Mouse (Mus musculus) CH12.LX (cell line): ENCODE measurements at regions not wholly inside any gene's neighbourhood (a gene's known extent, or its start where the extent isn't known, plus 50 kb on each side); places are given as distances from the start of the nearest gene placed in this dataset.

Source experiments
- DNase-seq: peaks from one replicate; pipeline ENCODE4 v3.0.0-alpha.2; 2013; ENCODE audit errors: extremely low read depth
- H3K27ac ChIP-seq: 2 replicates; pipeline ENCODE4 v1.5.1; 2012; ENCODE audit warnings: low read depth, mild to moderate bottlenecking, control low read depth, moderate library complexity; ENCODE audit not compliant: insufficient read depth
- H3K27me3 ChIP-seq: replicated peaks from 2 replicates; pipeline ENCODE3; 2012; ENCODE audit warnings: inconsistent platforms
- H3K36me3 ChIP-seq, 2 experiments: replicated peaks in 1 of 2; 2 replicates each; pipeline versions ENCODE3 to v1.6.1; 2012; ENCODE audit warnings: inconsistent platforms in 1 of 2, low read length in 1 of 2, mild to moderate bottlenecking in 1 of 2, mixed read lengths in 1 of 2, moderate library complexity in 1 of 2; ENCODE audit not compliant: control insufficient read depth in 1 of 2, insufficient read depth in 1 of 2
- H3K4me1 ChIP-seq, 2 experiments: 2 replicates each; pipeline ENCODE4 v1.6.1; 2012; ENCODE audit warnings: inconsistent platforms in 1 of 2, moderate library complexity in 1 of 2; ENCODE audit not compliant: insufficient read depth in 2 of 2, control insufficient read depth in 1 of 2
- H3K4me2 ChIP-seq: 2 replicates; pipeline ENCODE4 v1.6.1; 2012; ENCODE audit warnings: low read depth, mild to moderate bottlenecking, control low read depth; ENCODE audit not compliant: poor library complexity, insufficient read depth, severe bottlenecking
- H3K4me3 ChIP-seq, 3 experiments: fragments of 150-350 bp in 1 of 3; sonication (generic) in 1 of 3; replicated peaks in 1 of 3; 2 replicates each; pipeline versions ENCODE3 to v1.5.1; 2011 to 2012; ENCODE audit warnings: low read depth in 2 of 3, low read length in 2 of 3, mild to moderate bottlenecking in 2 of 3, moderate library complexity in 2 of 3, control low read depth in 1 of 3, improper control_type of control experiment in 1 of 3, inconsistent platforms in 1 of 3, mixed read lengths in 1 of 3; ENCODE audit not compliant: poor library complexity in 1 of 3
- H3K79me2 ChIP-seq: replicated peaks from 2 replicates; pipeline ENCODE4 v1.6.1; 2012; ENCODE audit warnings: mild to moderate bottlenecking, moderate library complexity; ENCODE audit not compliant: control insufficient read depth, poor library complexity, insufficient read depth, severe bottlenecking; ENCODE audit errors: extremely low read depth
- H3K9ac ChIP-seq: 2 replicates; pipeline ENCODE4 v1.6.1; 2012; ENCODE audit warnings: low read depth, mild to moderate bottlenecking, control low read depth, moderate library complexity; ENCODE audit not compliant: insufficient read depth
- H3K9me3 ChIP-seq: replicated peaks from 2 replicates; pipeline ENCODE3; 2012; ENCODE audit warnings: low read length, inconsistent platforms, mixed read lengths
- BHLHE40 ChIP-seq: IDR thresholded peaks from 2 replicates; pipeline ENCODE4 v1.6.1; 2011; ENCODE audit warnings: mild to moderate bottlenecking, low read depth, low read length, improper control_type of control experiment
- ELF1 ChIP-seq: IDR thresholded peaks from 2 replicates; pipeline ENCODE4 v1.6.1; 2014; ENCODE audit warnings: low read depth, mild to moderate bottlenecking, inconsistent platforms, low read length, improper control_type of control experiment
- ETS1 ChIP-seq: conservative IDR thresholded peaks from 2 replicates; pipeline ENCODE4 v1.6.1; 2012; ENCODE audit warnings: low read depth, mild to moderate bottlenecking, inconsistent platforms, low read length, improper control_type of control experiment, moderate library complexity
- HCFC1 ChIP-seq: IDR thresholded peaks from 2 replicates; pipeline ENCODE4 v1.6.1; 2012; ENCODE audit warnings: low read depth, mild to moderate bottlenecking, inconsistent platforms, low read length, improper control_type of control experiment
- IRF4 ChIP-seq: IDR thresholded peaks from 2 replicates; pipeline ENCODE4 v1.6.1; 2014; ENCODE audit warnings: low read depth, mild to moderate bottlenecking, inconsistent platforms, low read length, improper control_type of control experiment
- KAT2A ChIP-seq: IDR thresholded peaks from 2 replicates; pipeline ENCODE4 v1.6.1; 2012; ENCODE audit warnings: low read length, improper control_type of control experiment, inconsistent platforms; ENCODE audit not compliant: insufficient replicate concordance
- MAFK ChIP-seq: IDR thresholded peaks from 2 replicates; pipeline ENCODE4 v1.6.1; 2011; ENCODE audit warnings: low read length, improper control_type of control experiment; ENCODE audit not compliant: insufficient replicate concordance
- MXI1 ChIP-seq: IDR thresholded peaks from 2 replicates; pipeline ENCODE4 v1.6.1; 2011; ENCODE audit warnings: mild to moderate bottlenecking, low read depth, low read length, improper control_type of control experiment
- NRF1 ChIP-seq: IDR thresholded peaks from 2 replicates; pipeline ENCODE4 v1.6.1; 2014; ENCODE audit warnings: low read depth, mild to moderate bottlenecking, inconsistent platforms, low read length, improper control_type of control experiment, moderate library complexity
- PAX5 ChIP-seq: IDR thresholded peaks from 2 replicates; pipeline ENCODE4 v1.6.1; 2012; ENCODE audit warnings: low read length, inconsistent platforms, mixed read lengths
- POLR2A ChIP-seq: IDR thresholded peaks from 2 replicates; pipeline ENCODE4 v1.6.1; 2011; ENCODE audit warnings: low read depth, mild to moderate bottlenecking, improper control_type of control experiment, low read length
- RAD21 ChIP-seq: IDR thresholded peaks from 2 replicates; pipeline ENCODE4 v1.6.1; 2011; ENCODE audit warnings: low read depth, mild to moderate bottlenecking, low read length, improper control_type of control experiment, moderate library complexity
- RCOR1 ChIP-seq: conservative IDR thresholded peaks from 2 replicates; pipeline ENCODE4 v1.6.1; 2012; ENCODE audit warnings: low read depth, mild to moderate bottlenecking, inconsistent platforms, low read length, improper control_type of control experiment
- SMC3 ChIP-seq: IDR thresholded peaks from 2 replicates; pipeline ENCODE4 v1.6.1; 2011; ENCODE audit warnings: low read depth, low read length, improper control_type of control experiment
- TBP ChIP-seq: conservative IDR thresholded peaks from 2 replicates; pipeline ENCODE4 v1.6.1; 2011; ENCODE audit warnings: low read depth, low read length, improper control_type of control experiment
- UBTF ChIP-seq: IDR thresholded peaks from 2 replicates; pipeline ENCODE4 v1.6.1; 2012; ENCODE audit warnings: low read depth, mild to moderate bottlenecking, inconsistent platforms, low read length, improper control_type of control experiment, moderate library complexity
- USF2 ChIP-seq: conservative IDR thresholded peaks from 2 replicates; pipeline ENCODE4 v1.6.1; 2011; ENCODE audit warnings: low read depth, low read length, improper control_type of control experiment
- ZC3H11A ChIP-seq: IDR thresholded peaks from 2 replicates; pipeline ENCODE4 v1.6.1; 2012; ENCODE audit warnings: low read depth, mild to moderate bottlenecking, inconsistent platforms, low read length, improper control_type of control experiment
- ZKSCAN1 ChIP-seq: IDR thresholded peaks from 2 replicates; pipeline ENCODE4 v1.6.1; 2012; ENCODE audit warnings: low read depth, inconsistent platforms, low read length, improper control_type of control experiment, borderline replicate concordance
- ZMIZ1 ChIP-seq: IDR thresholded peaks from 2 replicates; pipeline ENCODE4 v1.6.1; 2012; ENCODE audit warnings: low read depth, mild to moderate bottlenecking, inconsistent platforms, low read length, improper control_type of control experiment
- dilution Hi-C: fragments of 300-500 bp; cut with MboI; formaldehyde crosslinking; loops from 2 replicates; pipeline ENCODE4 v1.14.3; 2020; ENCODE audit warnings: low sequenced_read_pairs; ENCODE audit not compliant: extremely low pct_unique_long_range_greater_than_20kb, extremely low pct_ligation_motif_present
- in situ Hi-C: fragments of 300-500 bp; cut with MboI; formaldehyde crosslinking; loops from 3 replicates; pipeline ENCODE4 v1.14.3; 2019; ENCODE audit warnings: low sequenced_read_pairs, low pct_ligation_motif_present, low pct_unique_long_range_greater_than_20kb, mixed read lengths

DNA sequence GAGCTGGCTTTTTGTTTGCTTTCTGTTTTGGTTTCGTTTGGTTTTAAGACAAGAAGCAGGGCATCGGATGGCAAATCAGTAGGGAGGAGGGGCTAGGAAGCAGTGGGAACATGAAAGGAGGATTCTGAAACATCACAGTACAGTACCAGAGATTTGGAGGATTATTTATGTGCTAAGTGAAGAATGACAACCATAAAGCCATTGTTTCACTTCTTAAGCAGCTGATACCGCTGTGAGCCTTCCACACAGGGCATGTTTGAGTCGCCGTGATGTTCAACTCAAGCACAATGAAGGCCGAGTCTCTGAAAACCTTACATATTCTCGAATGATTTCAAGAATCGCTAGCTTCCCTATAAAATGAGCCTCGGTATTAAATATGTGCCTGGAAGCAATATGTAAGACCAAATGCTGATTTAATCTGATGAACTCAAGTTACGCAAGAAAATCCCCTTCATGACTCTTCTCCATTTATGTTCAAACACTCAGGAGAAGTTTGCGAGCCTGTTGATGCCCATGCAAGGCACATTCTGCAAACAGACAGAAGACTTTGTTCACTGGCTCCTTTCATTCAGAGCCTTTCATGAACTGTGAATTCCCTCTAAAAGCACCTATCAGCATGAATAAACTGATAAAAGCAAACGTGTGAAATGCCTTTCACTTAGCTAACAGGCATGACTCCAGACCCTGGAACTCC lies 441.2 kb downstream of the Efnb2 start:
- Histone ChIP-seq H3K27me3 (no peaks in the 10 kb centered on the region), H3K79me2 (no peaks in the 10 kb centered on the region), H3K4me3 (no peak overlapping the region), H3K4me2 (no peak overlapping the region), H3K27ac (no peak overlapping the region), H3K9me3 (peaks cover 55% of the 10 kb centered on the region), H3K36me3 (no peaks in the 10 kb centered on the region), H3K4me1 (no peaks in the 10 kb centered on the region), H3K9ac (no peak overlapping the region)
- DNase-seq: no peak
- dilution Hi-C loops: no loop called here
- TF ChIP-seq ZC3H11A: no peak
- TF ChIP-seq SMC3: no peak
- TF ChIP-seq ZKSCAN1: no peak
- no peak for TF ChIP-seq ZMIZ1
- TF ChIP-seq MAFK: no peak
- no peak for TF ChIP-seq ELF1
- TF ChIP-seq RCOR1: no peak
- TF ChIP-seq TBP: no peak
- TF ChIP-seq UBTF: no peak
- no peak for TF ChIP-seq USF2
- TF ChIP-seq ETS1: no peak
- TF ChIP-seq PAX5: no peak
- TF ChIP-seq HCFC1: no peak
- TF ChIP-seq IRF4: no peak
- in situ Hi-C loops: no loop called here

DNA sequence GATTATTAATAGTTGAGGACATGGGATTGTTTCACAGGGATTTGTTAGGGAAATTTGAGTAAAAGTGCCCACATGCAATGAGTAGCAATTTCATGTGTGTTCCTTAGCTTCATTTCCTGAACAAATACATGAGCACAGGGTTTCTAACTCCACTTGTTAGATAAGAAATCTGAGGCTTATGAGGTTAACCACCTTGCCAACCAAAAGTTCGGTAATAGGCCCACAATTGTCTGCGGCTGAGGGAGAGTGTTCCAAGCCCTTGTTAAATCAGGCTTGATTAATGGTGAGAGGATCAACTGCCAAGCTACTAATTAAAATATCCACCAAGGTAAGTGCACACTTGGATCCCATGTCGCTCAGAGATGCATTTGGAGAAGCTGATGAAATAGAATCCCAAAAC lies 468.0 kb downstream of the Efnb2 start:
- H3K9ac ChIP-seq: no peak overlapping the region
- no peaks in the 10 kb centered on the region for H3K36me3 ChIP-seq
- H3K4me3 ChIP-seq: no peak overlapping the region
- in situ Hi-C loops (no loop called here), dilution Hi-C loops (no loop called here)
- H3K27ac ChIP-seq: no peak overlapping the region
- no peak for DNase-seq
- no peaks in the 10 kb centered on the region for H3K4me1 ChIP-seq
- H3K9me3 ChIP-seq: peaks cover 56% of the 10 kb centered on the region
- H3K79me2 ChIP-seq: no peaks in the 10 kb centered on the region
- TF ChIP-seq NRF1 (no peak), PAX5 (no peak), POLR2A (no peak), IRF4 (no peak), RAD21 (no peak), ZC3H11A (no peak), KAT2A (no peak), ELF1 (no peak), BHLHE40 (no peak), MXI1 (no peak)
- no peak overlapping the region for H3K4me2 ChIP-seq
- H3K27me3 ChIP-seq: no peaks in the 10 kb centered on the region
